Mouse (Mus musculus) intestine, embryonic 16.5 days (tissue): ENCODE measurements around the gene Tex261. TPM values are rescaled to one million over a fixed set of nuclear protein-coding genes. Genes with fewer than 3 reads are reported as not detected.
A peak's percentile ranks its signal among the peaks of the same experiment; 100 is the strongest.

ENCODE experiments used
- ATAC-seq: fragments of 200-750 bp; cut with Nextera tagmentation; 2 replicates; pipeline ENCODE4 v1.8.0; 2017; ENCODE audit warnings: moderate TSS enrichment, moderate library complexity
- H3K27ac ChIP-seq: fragments of 300-500 bp; sonication (generic); 2 replicates; pipeline ENCODE4 v1.5.1; 2014; ENCODE audit warnings: mild to moderate bottlenecking, low read length
- H3K27me3 ChIP-seq: fragments of 300-500 bp; sonication (generic); replicated peaks from 2 replicates; pipeline ENCODE4 v1.6.1; 2014; ENCODE audit warnings: low read length, control low read depth, mixed read lengths; ENCODE audit not compliant: control insufficient read depth, insufficient read depth
- H3K36me3 ChIP-seq: fragments of 300-500 bp; sonication (generic); 2 replicates; pipeline ENCODE4 v1.6.1; 2014; ENCODE audit warnings: low read length, control low read depth; ENCODE audit not compliant: control insufficient read depth, insufficient read depth
- H3K4me1 ChIP-seq: fragments of 300-500 bp; sonication (generic); 2 replicates; pipeline ENCODE4 v1.6.1; 2014; ENCODE audit warnings: low read length, control low read depth, mixed read lengths; ENCODE audit not compliant: control insufficient read depth, insufficient read depth
- H3K4me2 ChIP-seq: fragments of 300-500 bp; sonication (generic); 2 replicates; pipeline ENCODE4 v1.6.1; 2014; ENCODE audit warnings: low read depth, low read length, control low read depth
- H3K4me3 ChIP-seq: fragments of 300-500 bp; sonication (generic); 2 replicates; pipeline ENCODE4 v1.5.1; 2014; ENCODE audit warnings: mild to moderate bottlenecking, low read length
- H3K9ac ChIP-seq: fragments of 300-500 bp; sonication (generic); 2 replicates; pipeline ENCODE4 v1.6.1; 2014; ENCODE audit warnings: low read depth, low read length
- H3K9me3 ChIP-seq: fragments of 300-500 bp; sonication (generic); 2 replicates; pipeline ENCODE4 v1.6.1; 2016; ENCODE audit warnings: low read length, control low read depth; ENCODE audit not compliant: control insufficient read depth
- WGBS: fragments of 180-500 bp; shearing (Covaris S2); extraction: QIAGEN DNeasy Blood & Tissue Kit; methylation state at CpG from one replicate; pipeline ENCODE4 v1.1.7; 2014; 5-methylcytosine and 5-hydroxymethylcytosine counted together
- polyA plus RNA-seq: library from polyadenylated mRNA; unstranded; fragments of >200 nt; fragmentation: Nextera tagmentation; extraction: Ambion mirVana; gene quantifications from 2 replicates; pipeline ENCODE4 v1.2.1, GENCODE M21; 2015

Gene Tex261
- polyA plus RNA-seq, 1 experiment from 2014 or later, result 88.5 TPM

GRCm38 (mm10) chr6:83768485-83768884 is 7.1 kb downstream of the Tex261 start:
- 81% methylated on average over 5 of the region's 5 CpGs for WGBS
- no peak for ATAC-seq

GRCm38 (mm10) chr6:83766982-83767381 is 8.6 kb downstream of the Tex261 start:
- Histone ChIP-seq H3K4me3 (no peak overlapping the region), H3K4me1 (peaks cover 6% of the 10 kb centered on the region; the same call in 1 of the 2 replicates), H3K27ac (no peak overlapping the region), H3K9ac (no peak overlapping the region), H3K9me3 (no peaks in the 10 kb centered on the region), H3K36me3 (peaks cover 3% of the 10 kb centered on the region; the same call in 1 of the 2 replicates), H3K4me2 (no peak overlapping the region), H3K27me3 (peaks cover 4% of the 10 kb centered on the region; the same call in 1 of the 2 replicates)
- no peak for ATAC-seq
- WGBS, result 84% methylated on average over 3 of the region's 3 CpGs

More at GRCm38 (mm10) chr6:83768485-83768884, 7.1 kb downstream of the Tex261 start:
- H3K4me3 ChIP-seq, result no peak overlapping the region
- no peak overlapping the region for H3K9ac ChIP-seq
- peaks cover 3% of the 10 kb centered on the region; the same call in 1 of the 2 replicates for H3K36me3 ChIP-seq
- H3K4me1 ChIP-seq, result no peaks in the 10 kb centered on the region
- H3K27me3 ChIP-seq, result no peaks in the 10 kb centered on the region
- H3K9me3 ChIP-seq, result no peaks in the 10 kb centered on the region
- no peak overlapping the region for H3K27ac ChIP-seq
- H3K4me2 ChIP-seq, result no peak overlapping the region

- Histone ChIP-seq H3K9me3 (no peaks in the 10 kb centered on the region), H3K9ac (peak overlapping the region; percentile 27; the same call in 1 of the 2 replicates), H3K27ac (no peak overlapping the region), H3K4me2 (peak overlapping the region; percentile 63), H3K27me3 (peaks cover 31% of the 10 kb centered on the region), H3K4me3 (peak overlapping the region; percentile 31), H3K4me1 (peaks cover 6% of the 10 kb centered on the region; the same call in 1 of the 2 replicates), H3K36me3 (no peaks in the 10 kb centered on the region)
- 1% methylated on average over 35 of the region's 35 CpGs for WGBS
- peak; percentile 83 for ATAC-seq
These were observed 12.7 kb downstream of the Tex261 start for GRCm38 (mm10) chr6:83762880-83763431.

GRCm38 (mm10) chr6:83762344-83762743 is 13.3 kb downstream of the Tex261 start, which contains the start of gene Ankrd53:
Gene Ankrd53, plus strand, starts transcription at chr6:83762644.
- no peak within 1 kb of the TSS for H3K27ac ChIP-seq

GRCm38 (mm10) chr6:83756051-83756450 is 19.6 kb downstream of the Tex261 start:
- Histone ChIP-seq H3K27ac (no peak overlapping the region), H3K4me2 (no peak overlapping the region), H3K9me3 (no peaks in the 10 kb centered on the region), H3K9ac (no peak overlapping the region), H3K36me3 (no peaks in the 10 kb centered on the region), H3K4me1 (no peaks in the 10 kb centered on the region), H3K4me3 (no peak overlapping the region), H3K27me3 (peaks cover 42% of the 10 kb centered on the region)
- 75% methylated on average over 9 of the region's 9 CpGs for WGBS
- no peak for ATAC-seq

More at GRCm38 (mm10) chr6:83762344-83762743, 13.3 kb downstream of the Tex261 start, which contains the start of gene Ankrd53:
- WGBS, result 26% methylated on average over 6 of the region's 6 CpGs
- no peaks in the 10 kb centered on the region for H3K9me3 ChIP-seq
- H3K4me1 ChIP-seq, result peaks cover 6% of the 10 kb centered on the region; the same call in 1 of the 2 replicates
- H3K27me3 ChIP-seq, result peaks cover 37% of the 10 kb centered on the region
- H3K9ac ChIP-seq, result peak within 1 kb of the TSS; percentile 27; the same call in 1 of the 2 replicates
- peak within 1 kb of the TSS; percentile 63 for H3K4me2 ChIP-seq
- H3K4me3 ChIP-seq, result peak within 1 kb of the TSS; percentile 31
- no peak; the same call in 1 of the 2 replicates for ATAC-seq
- no peaks in the 10 kb centered on the region for H3K36me3 ChIP-seq

GRCm38 (mm10) chr6:83750171-83750684 is 25.4 kb downstream of the Tex261 start:
- 8% methylated on average over 11 of the region's 11 CpGs for WGBS
- no peaks in the 10 kb centered on the region for H3K9me3 ChIP-seq
- H3K27me3 ChIP-seq, result peaks cover 12% of the 10 kb centered on the region
- H3K4me3 ChIP-seq, result no peak overlapping the region
- H3K27ac ChIP-seq, result no peak overlapping the region
- H3K9ac ChIP-seq, result no peak overlapping the region
- H3K4me2 ChIP-seq, result 0 out of 2 replicates have a peak overlapping the region, but pooled peaks have one; percentile 4
- no peaks in the 10 kb centered on the region for H3K36me3 ChIP-seq
- no peak for ATAC-seq
- no peaks in the 10 kb centered on the region for H3K4me1 ChIP-seq

- no peak for ATAC-seq
- no peak overlapping the region for H3K27ac ChIP-seq
- no peak overlapping the region for H3K9ac ChIP-seq
- H3K27me3 ChIP-seq, result peaks cover 12% of the 10 kb centered on the region
- 65% methylated on average over 3 of the region's 3 CpGs for WGBS
- no peaks in the 10 kb centered on the region for H3K9me3 ChIP-seq
- H3K4me3 ChIP-seq, result no peak overlapping the region
- H3K36me3 ChIP-seq, result no peaks in the 10 kb centered on the region
- H3K4me2 ChIP-seq, result no peak overlapping the region
- H3K4me1 ChIP-seq, result no peaks in the 10 kb centered on the region
These were observed 26.3 kb downstream of the Tex261 start for GRCm38 (mm10) chr6:83749286-83749685.

GRCm38 (mm10) chr6:83745466-83745865 is 30.1 kb downstream of the Tex261 start:
- Histone ChIP-seq H3K9ac (no peak overlapping the region), H3K27ac (no peak overlapping the region), H3K27me3 (no peaks in the 10 kb centered on the region; the same call in 1 of the 2 replicates), H3K36me3 (no peaks in the 10 kb centered on the region), H3K4me1 (0 out of 2 replicates have a peak, but pooled peaks cover 4% of the 10 kb centered on the region), H3K4me3 (no peak overlapping the region), H3K4me2 (no peak overlapping the region), H3K9me3 (no peaks in the 10 kb centered on the region)
- 47% methylated on average over 2 of the region's 2 CpGs for WGBS
- ATAC-seq, result no peak

- no peak for ATAC-seq
- no peak overlapping the region for H3K27ac ChIP-seq
These were observed 31.1 kb downstream of the Tex261 start for GRCm38 (mm10) chr6:83744557-83744956.

More at GRCm38 (mm10) chr6:83744557-83744956, 31.1 kb downstream of the Tex261 start:
- Histone ChIP-seq H3K36me3 (no peaks in the 10 kb centered on the region), H3K4me1 (0 out of 2 replicates have a peak, but pooled peaks cover 4% of the 10 kb centered on the region), H3K4me3 (no peak overlapping the region), H3K27me3 (no peaks in the 10 kb centered on the region; the same call in 1 of the 2 replicates), H3K9me3 (no peaks in the 10 kb centered on the region), H3K9ac (no peak overlapping the region), H3K4me2 (no peak overlapping the region)
- 48% methylated on average over 5 of the region's 5 CpGs for WGBS
